Mouse (Mus musculus): ENCODE results near the gene Klhl4. TPM values are rescaled to one million over a fixed set of nuclear protein-coding genes. Genes with fewer than 3 reads are reported as not detected.

Klhl4 gene
- polyA plus RNA-seq (2021; fragmentation: Nextera tagmentation) = 5.7 and 8.9 TPM in 2 replicates
- long read RNA-seq, experiment 1, transcript Klhl4-202 (11 exons, 3,566 nt) = major isoform, 67 of 137 reads
- long read RNA-seq, experiment 1, transcript Klhl4-201 (11 exons, 3,584 nt) = minor isoform, 39 of 137 reads
- long read RNA-seq, experiment 1, partial matches to known transcripts = 7 of 137 reads
- long read RNA-seq, experiment 1, other reads (novel, unspliced or antisense) = 22 of 137 reads
- long read RNA-seq, experiment 2, partial matches to known transcripts = 4 of 12 reads
- long read RNA-seq, experiment 2, other reads (novel, unspliced or antisense) = 1 of 12 reads

DNA sequence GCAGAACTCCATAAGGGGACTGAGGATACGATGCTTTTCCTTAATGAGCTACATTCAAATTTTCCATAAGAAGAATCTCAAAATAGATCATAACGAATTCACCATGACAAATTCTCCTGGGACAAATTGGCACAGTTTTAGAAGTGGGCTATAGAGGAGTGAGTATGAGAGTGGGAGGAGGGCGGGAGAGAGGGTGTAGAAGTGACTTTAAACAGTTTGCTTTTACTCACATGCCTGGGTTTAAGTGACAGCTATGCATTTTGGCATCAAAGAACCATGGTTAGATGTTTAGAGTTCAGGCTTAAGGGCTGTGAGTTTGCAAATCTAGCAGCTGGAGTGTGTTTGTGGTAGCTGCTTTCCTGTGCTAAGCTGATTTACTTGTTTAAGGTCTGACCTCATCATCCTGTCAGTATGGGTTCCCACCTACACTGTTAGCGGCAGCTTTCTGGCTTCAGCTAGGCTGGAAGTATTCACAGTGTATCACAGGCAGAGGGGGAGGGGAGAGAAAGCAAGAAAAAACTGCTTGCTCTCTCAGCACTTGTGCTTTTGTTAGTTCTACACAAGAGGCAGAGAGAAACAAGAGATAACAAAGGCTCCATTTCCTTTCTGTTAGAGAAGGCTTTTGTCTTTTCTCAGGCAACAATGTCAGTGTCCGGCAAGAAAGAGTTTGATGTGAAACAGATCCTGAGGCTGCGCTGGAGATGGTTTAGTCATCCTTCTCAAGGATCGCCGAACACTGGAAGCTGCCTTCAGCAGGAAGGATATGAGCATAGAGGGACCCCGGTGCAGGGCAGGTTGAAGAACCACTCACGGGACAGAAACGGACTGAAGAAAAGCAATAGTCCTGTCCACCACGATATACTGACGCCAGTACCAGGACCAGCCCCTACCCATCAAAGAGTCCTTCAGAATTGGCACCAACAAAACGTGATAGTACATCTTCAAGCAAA, at the start of gene Klhl4:
Klhl4 (plus strand) TSS at position 552 of the 950 bp plus-strand sequence.

Measured in left cerebral cortex, adult 6 months (tissue).